Mouse (Mus musculus): ENCODE results near the gene Sec14l3.

DNA sequence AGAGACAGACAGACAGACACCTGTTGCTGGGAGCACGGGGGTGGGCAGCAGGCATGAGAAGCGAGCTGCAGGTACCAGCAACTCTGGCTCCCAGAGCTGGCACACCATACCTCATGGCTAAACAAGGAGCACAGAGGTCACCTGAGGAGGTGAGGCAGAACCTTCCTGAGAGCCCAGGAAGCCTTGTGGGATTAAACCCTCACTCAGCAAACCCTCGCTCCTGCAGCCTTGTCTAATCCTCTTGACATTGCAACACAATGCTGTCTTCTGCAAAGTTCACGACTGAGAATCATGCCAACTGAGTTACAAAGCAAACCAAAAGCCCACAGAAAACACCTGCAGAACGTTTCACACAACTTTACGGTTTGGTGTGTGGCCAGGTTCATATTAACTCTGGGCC lies 16.2 kb upstream of the Sec14l3 start:
- TF ChIP-seq POLR2A (IDR thresholded peaks at IDR 0.05; ENCODE audit: low read depth, low read length), result no peak
- no peak for TF ChIP-seq CTCF (IDR thresholded peaks at IDR 0.05; ENCODE audit: borderline replicate concordance, insufficient read depth, low read length)
